Mouse (Mus musculus) embryonic facial prominence, embryonic 11.5 days (tissue): ENCODE results near the gene Sowaha. TPM values are rescaled to one million over a fixed set of nuclear protein-coding genes. Genes with fewer than 3 reads are reported as not detected.

Source experiments
- ATAC-seq: fragments of 200-750 bp; cut with Nextera tagmentation; replicated peaks from 2 replicates; pipeline ENCODE4 v1.8.0; 2017; ENCODE audit warnings: low read depth; ENCODE audit not compliant: insufficient number of reproducible peaks, low FRiP score, low TSS enrichment
- DNase-seq: peaks from one replicate; pipeline ENCODE4 v3.0.0-alpha.2; 2015; ENCODE audit warnings: low spot score
- H3K27ac ChIP-seq: fragments of 300-500 bp; sonication (generic); replicated peaks from 2 replicates; pipeline ENCODE4 v1.5.1; 2014; ENCODE audit warnings: mild to moderate bottlenecking, low read depth, low read length, control low read depth
- H3K27me3 ChIP-seq: fragments of 300-500 bp; sonication (generic); 2 replicates; pipeline ENCODE4 v1.6.1; 2014; ENCODE audit warnings: mild to moderate bottlenecking, low read length, moderate library complexity, mixed read lengths; ENCODE audit not compliant: control insufficient read depth, insufficient read depth
- H3K36me3 ChIP-seq: fragments of 300-500 bp; sonication (generic); replicated peaks from 2 replicates; pipeline ENCODE4 v1.6.1; 2014; ENCODE audit warnings: low read depth, mild to moderate bottlenecking, low read length, moderate library complexity, mixed read lengths; ENCODE audit not compliant: control insufficient read depth, insufficient read depth
- H3K4me1 ChIP-seq: fragments of 300-500 bp; sonication (generic); 2 replicates; pipeline ENCODE4 v1.6.1; 2014; ENCODE audit warnings: low read length, mixed read lengths; ENCODE audit not compliant: control insufficient read depth, insufficient read depth
- H3K4me2 ChIP-seq: fragments of 300-500 bp; sonication (generic); 2 replicates; pipeline ENCODE4 v1.6.1; 2014; ENCODE audit warnings: low read depth, mild to moderate bottlenecking, control low read depth, low read length, moderate library complexity
- H3K4me3 ChIP-seq: fragments of 300-500 bp; sonication (generic); 2 replicates; pipeline ENCODE4 v1.5.1; 2014; ENCODE audit warnings: low read depth, low read length, control low read depth
- H3K9ac ChIP-seq: fragments of 300-500 bp; sonication (generic); replicated peaks from 2 replicates; pipeline ENCODE4 v1.6.1; 2014; ENCODE audit warnings: mild to moderate bottlenecking, control low read depth, low read length
- H3K9me3 ChIP-seq: fragments of 300-500 bp; sonication (generic); replicated peaks from 2 replicates; pipeline ENCODE4 v1.6.1; 2016; ENCODE audit warnings: mild to moderate bottlenecking, low read length, inconsistent platforms, mixed read lengths; ENCODE audit not compliant: control insufficient read depth
- WGBS: fragments of 180-500 bp; shearing (Covaris S2); extraction: QIAGEN DNeasy Blood & Tissue Kit; methylation state at CpG from one replicate; pipeline ENCODE4 v1.1.7; 2014; 5-methylcytosine and 5-hydroxymethylcytosine counted together
- polyA plus RNA-seq: library from polyadenylated mRNA; unstranded; fragments of >200 nt; fragmentation: Nextera tagmentation; extraction: Ambion mirVana; gene quantifications from 2 replicates; pipeline ENCODE4 v1.2.1, GENCODE M21; 2014

The Sowaha gene
- polyA plus RNA-seq, 1 experiment from 2014 or later = 1.5 TPM

GRCm38 (mm10) chr11:53522362-53522761 is 42.3 kb upstream of the Sowaha start:
- H3K27me3 ChIP-seq = 0 out of 2 replicates have a peak, but pooled peaks cover 2% of the 10 kb centered on the region
- no peak overlapping the region for H3K9ac ChIP-seq
- ATAC-seq (no peak), DNase-seq (no peak)
- H3K9me3 ChIP-seq = no peaks in the 10 kb centered on the region
- H3K36me3 ChIP-seq = no peaks in the 10 kb centered on the region
- no peaks in the 10 kb centered on the region; the same call in 1 of the 2 replicates for H3K4me1 ChIP-seq
- WGBS = 93% methylated on average over 3 of the region's 3 CpGs
- H3K4me2 ChIP-seq = no peak overlapping the region
- H3K27ac ChIP-seq = no peak overlapping the region
- H3K4me3 ChIP-seq = no peak overlapping the region

- Histone ChIP-seq H3K9ac (no peak overlapping the region), H3K9me3 (no peaks in the 10 kb centered on the region), H3K27me3 (0 out of 2 replicates have a peak, but pooled peaks cover 2% of the 10 kb centered on the region), H3K4me1 (no peaks in the 10 kb centered on the region; the same call in 1 of the 2 replicates), H3K4me2 (no peak overlapping the region), H3K4me3 (no peak overlapping the region), H3K27ac (no peak overlapping the region), H3K36me3 (no peaks in the 10 kb centered on the region)
- no peak for ATAC-seq
- 85% methylated on average over 7 of the region's 7 CpGs for WGBS
- no peak for DNase-seq
Measured at GRCm38 (mm10) chr11:53521821-53522131, 41.7 kb upstream of the Sowaha start.

- Histone ChIP-seq H3K27ac (no peak overlapping the region), H3K4me3 (no peak overlapping the region), H3K9ac (no peak overlapping the region), H3K4me2 (peak overlapping the region; percentile 75; the same call in 1 of the 2 replicates), H3K36me3 (no peaks in the 10 kb centered on the region), H3K27me3 (0 out of 2 replicates have a peak, but pooled peaks cover 2% of the 10 kb centered on the region), H3K4me1 (no peaks in the 10 kb centered on the region; the same call in 1 of the 2 replicates), H3K9me3 (no peaks in the 10 kb centered on the region)
- WGBS = 61% methylated on average over 16 of the region's 16 CpGs
- no peak for DNase-seq
- ATAC-seq = no peak
Measured at GRCm38 (mm10) chr11:53521120-53521820, 41.2 kb upstream of the Sowaha start.

- H3K4me1 ChIP-seq = no peaks in the 10 kb centered on the region; the same call in 1 of the 2 replicates
Measured at GRCm38 (mm10) chr11:53520122-53520978, 40.3 kb upstream of the Sowaha start.

GRCm38 (mm10) chr11:53519207-53520121 is 39.4 kb upstream of the Sowaha start, which contains the start of gene Sept8:
TSS of gene Sept8 (plus strand) at chr11:53519257.
- Histone ChIP-seq H3K9me3 (no peaks in the 10 kb centered on the region), H3K9ac (peak within 1 kb of the TSS; percentile 85), H3K36me3 (no peaks in the 10 kb centered on the region), H3K4me3 (peak within 1 kb of the TSS; percentile 81), H3K4me1 (no peaks in the 10 kb centered on the region; the same call in 1 of the 2 replicates), H3K4me2 (peak within 1 kb of the TSS; percentile 75), H3K27me3 (0 out of 2 replicates have a peak, but pooled peaks cover 2% of the 10 kb centered on the region), H3K27ac (0 out of 2 replicates have a peak within 1 kb of the TSS, but pooled peaks have one; percentile 36)
- DNase-seq (peak; percentile 79), ATAC-seq (peak; percentile 81)
- WGBS = 5% methylated on average over 57 of the region's 79 CpGs

More at GRCm38 (mm10) chr11:53520122-53520978, 40.3 kb upstream of the Sowaha start:
- H3K36me3 ChIP-seq = no peaks in the 10 kb centered on the region
- 0 out of 2 replicates have a peak, but pooled peaks cover 2% of the 10 kb centered on the region for H3K27me3 ChIP-seq
- H3K4me2 ChIP-seq = peak overlapping the region; percentile 75
- WGBS = 3% methylated on average over 24 of the region's 24 CpGs
- DNase-seq (peak; percentile 52), ATAC-seq (peak; percentile 42)
- H3K27ac ChIP-seq = no peak overlapping the region
- H3K9me3 ChIP-seq = no peaks in the 10 kb centered on the region
- H3K4me3 ChIP-seq = peak overlapping the region; percentile 81
- H3K9ac ChIP-seq = peak overlapping the region; percentile 85

- DNase-seq (no peak), ATAC-seq (no peak)
- no peaks in the 10 kb centered on the region; the same call in 1 of the 2 replicates for H3K4me1 ChIP-seq
- no peak overlapping the region; the same call in 1 of the 2 replicates for H3K9ac ChIP-seq
- no peaks in the 10 kb centered on the region for H3K9me3 ChIP-seq
- WGBS = 32% methylated on average over 5 of the region's 5 CpGs
- H3K4me3 ChIP-seq = no peak overlapping the region
- H3K27me3 ChIP-seq = 0 out of 2 replicates have a peak, but pooled peaks cover 2% of the 10 kb centered on the region
- no peak overlapping the region for H3K4me2 ChIP-seq
- no peaks in the 10 kb centered on the region for H3K36me3 ChIP-seq
- no peak overlapping the region for H3K27ac ChIP-seq
Measured at GRCm38 (mm10) chr11:53518759-53519158, 38.7 kb upstream of the Sowaha start.
